Mouse (Mus musculus) erythroid progenitor cell, adult 5-6 weeks (primary cell): ENCODE measurements around the gene Nell2. TPM values are rescaled to one million over a fixed set of nuclear protein-coding genes. Genes with fewer than 3 reads are reported as not detected.

Experiments
- ATAC-seq: replicated peaks from 2 replicates; pipeline ENCODE4 v1.8.0; 2016; ENCODE audit warnings: moderate number of reproducible peaks, mild to moderate bottlenecking, moderate TSS enrichment, inconsistent platforms; ENCODE audit not compliant: poor library complexity, low FRiP score, severe bottlenecking
- total RNA-seq, 2 experiments: library from RNA; stranded (forward) in 1 of 2; stranded (reverse) in 1 of 2; fragments of 150-400 nt in 1 of 2; fragments of 186-747, 209-891 nt in 1 of 2; gene quantifications; 2 replicates each; pipeline versions ENCODE4 v1.2.3 to v1.2.4; 2015 to 2017; ENCODE audit warnings: low replicate concordance in 2 of 2

Gene Nell2
- total RNA-seq, 2 experiments from 2014 or later: not detected

GRCm38 (mm10) chr15:95482002-95482401 lies 46.4 kb downstream of the Nell2 start:
- ATAC-seq: no peak

GRCm38 (mm10) chr15:95481585-95481984 lies 46.8 kb downstream of the Nell2 start:
- no peak for ATAC-seq

- ATAC-seq: no peak
Measured at GRCm38 (mm10) chr15:95476440-95476839, 51.9 kb downstream of the Nell2 start.

- ATAC-seq: no peak
Measured at GRCm38 (mm10) chr15:95473976-95474375, 54.4 kb downstream of the Nell2 start.

GRCm38 (mm10) chr15:95467195-95467594 lies 61.2 kb downstream of the Nell2 start:
- ATAC-seq: no peak

GRCm38 (mm10) chr15:95460041-95460566 lies 68.3 kb downstream of the Nell2 start:
- ATAC-seq: no peak

GRCm38 (mm10) chr15:95444586-95444985 lies 83.8 kb downstream of the Nell2 start:
- ATAC-seq: no peak

GRCm38 (mm10) chr15:95437740-95438139 lies 90.6 kb downstream of the Nell2 start:
- no peak for ATAC-seq

GRCm38 (mm10) chr15:95436261-95436660 lies 92.1 kb downstream of the Nell2 start:
- no peak for ATAC-seq

GRCm38 (mm10) chr15:95431156-95431799 lies 97.1 kb downstream of the Nell2 start:
- ATAC-seq: no peak

GRCm38 (mm10) chr15:95430000-95430399 lies 98.4 kb downstream of the Nell2 start:
- no peak for ATAC-seq

- ATAC-seq: no peak
Measured at GRCm38 (mm10) chr15:95428003-95428663, 100.2 kb downstream of the Nell2 start.

GRCm38 (mm10) chr15:95425085-95425484 lies 103.3 kb downstream of the Nell2 start:
- no peak for ATAC-seq

GRCm38 (mm10) chr15:95422226-95422950 lies 106.0 kb downstream of the Nell2 start:
- no peak for ATAC-seq

- no peak for ATAC-seq
Measured at GRCm38 (mm10) chr15:95418641-95419040, 109.7 kb downstream of the Nell2 start.

GRCm38 (mm10) chr15:95411949-95412741 lies 116.2 kb downstream of the Nell2 start:
- ATAC-seq: no peak

GRCm38 (mm10) chr15:95410213-95410843 lies 118.0 kb downstream of the Nell2 start:
- no peak for ATAC-seq

GRCm38 (mm10) chr15:95390347-95390746 lies 138.0 kb downstream of the Nell2 start:
- no peak for ATAC-seq

GRCm38 (mm10) chr15:95388950-95389349 lies 139.4 kb downstream of the Nell2 start:
- ATAC-seq: no peak
